Mouse (Mus musculus) right cerebral cortex, postnatal 4 days (tissue): ENCODE measurements around the gene Adgrl2.

Source experiments
- DNase-seq: peaks from one replicate; pipeline ENCODE4 v3.0.0-alpha.2; 2022

Gene Adgrl2

DNA sequence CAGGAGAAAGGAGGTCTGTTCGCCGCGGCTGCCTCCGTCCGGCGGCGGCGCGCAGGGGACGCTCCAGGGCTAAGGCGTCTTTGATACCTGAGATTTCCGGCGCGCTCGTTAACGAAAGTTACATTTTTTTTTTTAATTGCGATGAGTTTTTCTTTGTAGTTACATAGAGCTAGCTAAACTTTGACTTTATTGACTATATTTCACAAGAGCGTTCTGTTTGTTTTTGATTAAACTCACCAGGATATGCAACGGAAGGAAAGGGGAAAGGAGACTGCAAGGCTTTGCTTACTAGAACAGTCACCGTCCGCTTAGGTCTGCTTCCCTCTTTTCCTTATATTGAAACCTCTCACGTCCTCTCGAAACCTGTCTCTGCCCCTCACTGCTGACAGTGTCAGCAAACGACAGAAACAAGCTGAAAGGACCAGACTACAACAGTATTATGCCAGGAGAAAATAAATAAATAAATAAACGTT, at the start of gene Adgrl2:
Adgrl2 (minus strand) TSS at position 25 of the 473 bp plus-strand sequence.
- DNase-seq, result no peak

DNA sequence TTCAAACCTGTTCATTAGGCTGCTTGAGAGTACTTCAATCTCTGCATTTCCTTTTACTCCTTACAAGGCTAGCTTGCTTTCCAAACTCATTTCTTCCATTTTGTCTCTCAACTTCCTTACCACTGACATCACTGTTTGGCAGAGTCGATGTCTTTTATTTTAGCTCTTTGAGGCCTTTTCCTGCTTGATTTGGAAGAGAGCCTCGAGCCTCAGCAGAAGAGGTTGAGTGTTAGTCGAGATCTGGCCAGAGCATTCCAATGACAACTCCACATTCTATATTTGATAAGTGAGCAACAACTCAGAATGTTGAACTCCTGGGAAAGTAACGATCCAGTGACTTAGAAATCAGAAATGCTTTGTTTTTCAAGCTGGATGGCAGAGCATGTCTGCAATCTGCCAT, 48.4 kb upstream of the Adgrl2 start:
- DNase-seq, result no peak

DNA sequence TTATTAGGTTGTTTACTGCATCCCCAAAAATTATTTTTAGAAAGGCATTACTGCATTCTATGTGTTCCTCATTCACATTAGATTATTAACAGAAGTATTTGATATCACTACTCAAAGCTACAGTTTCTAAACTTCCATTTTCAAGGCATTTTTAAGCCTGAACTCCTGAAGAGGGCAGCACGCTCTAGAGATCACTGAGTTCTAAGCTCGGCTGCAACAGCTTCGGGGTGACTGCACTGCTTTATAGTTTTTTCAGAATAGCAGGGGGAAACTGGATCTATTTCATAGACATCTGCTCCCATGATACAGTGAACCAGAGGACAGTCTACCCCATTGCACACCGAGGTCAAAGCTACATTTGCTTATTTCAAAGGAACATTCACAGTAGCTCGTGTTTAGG, 29.6 kb upstream of the Adgrl2 start:
- no peak for DNase-seq

DNA sequence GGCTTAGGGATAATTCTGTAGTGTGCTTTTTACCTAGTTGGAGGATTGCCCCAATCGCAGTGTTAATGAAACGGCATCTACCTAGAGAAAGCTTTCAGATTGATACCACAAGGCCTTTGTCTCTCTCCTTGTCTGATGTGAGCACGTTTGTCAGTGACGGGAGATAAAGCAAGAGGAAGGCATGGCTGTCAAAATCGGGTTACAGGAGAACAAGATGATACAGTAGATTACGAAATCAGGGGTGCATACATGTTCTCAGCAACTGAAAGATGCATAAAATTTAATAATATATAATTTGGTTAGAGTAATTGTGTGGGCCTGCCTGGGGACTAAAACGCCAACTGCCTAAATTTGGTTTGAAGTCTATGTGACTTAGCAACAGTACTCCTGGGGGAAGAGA, 19.0 kb upstream of the Adgrl2 start:
- no peak for DNase-seq

DNA sequence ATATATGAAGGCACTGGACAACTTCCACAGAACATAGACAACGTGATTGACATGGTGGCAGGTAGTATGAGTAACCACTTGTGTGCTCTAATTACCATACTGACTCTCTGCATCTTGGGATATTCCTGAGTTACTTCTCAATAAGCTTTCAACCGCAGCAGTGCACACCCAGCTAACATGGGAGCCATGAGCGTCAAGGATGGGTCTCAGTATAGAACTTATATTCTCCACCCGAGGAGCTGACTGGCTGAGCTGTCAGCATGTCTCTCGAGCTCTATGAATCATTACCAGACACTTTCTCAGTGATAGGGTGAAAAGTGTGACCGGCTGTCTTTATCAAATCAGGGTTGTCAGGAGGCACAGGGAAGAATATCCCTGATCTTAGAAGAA, 18.3 kb upstream of the Adgrl2 start:
- no peak for DNase-seq

DNA sequence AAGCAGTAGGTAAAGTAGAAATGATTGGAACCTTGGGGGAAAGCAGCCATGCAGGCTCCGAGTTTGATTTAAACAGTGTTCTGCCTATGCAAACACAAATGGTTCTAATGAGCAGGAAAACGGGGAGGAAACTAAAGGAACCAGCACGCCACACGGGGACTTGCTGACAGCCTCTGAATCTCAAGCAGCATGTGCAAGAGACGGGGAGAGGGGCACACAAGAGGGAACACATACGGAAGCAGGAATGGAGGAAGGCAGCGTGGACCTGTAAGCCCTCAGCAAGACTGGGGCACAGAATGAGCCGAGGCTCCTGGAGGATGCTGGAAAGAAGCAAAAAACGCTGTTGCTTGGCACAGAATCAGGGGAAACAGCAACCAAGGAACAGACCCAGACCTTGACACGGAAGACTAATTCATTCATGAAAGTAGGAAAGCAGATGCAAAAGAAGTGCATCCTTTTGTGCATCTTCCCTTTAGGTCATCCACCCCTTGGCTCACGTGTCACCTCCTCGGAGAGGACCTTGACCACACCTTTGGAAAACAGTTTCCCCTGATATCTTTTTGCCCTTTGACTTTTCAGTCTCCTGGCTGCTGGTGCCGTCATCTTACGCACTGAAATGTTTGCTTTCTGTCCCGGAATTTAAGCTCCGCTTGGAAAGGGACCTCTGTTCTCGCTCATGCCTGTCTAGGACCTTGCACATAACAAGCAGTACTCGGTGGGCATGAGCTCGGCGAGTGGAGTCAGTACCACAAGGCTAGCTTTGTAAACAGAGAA, 17.7 kb upstream of the Adgrl2 start:
- DNase-seq, result no peak

- DNase-seq, result no peak
These were observed 11.0 kb upstream of the Adgrl2 start for GRCm38 (mm10) chr3:149001364-149001763.

GRCm38 (mm10) chr3:148998661-148999060, 8.3 kb upstream of the Adgrl2 start:
- no peak for DNase-seq

- DNase-seq, result no peak
These were observed 701 bp upstream of the Adgrl2 start for GRCm38 (mm10) chr3:148991056-148991455.

- peak; percentile 56 for DNase-seq
These were observed 381 bp downstream of the Adgrl2 start for GRCm38 (mm10) chr3:148989818-148990530.

GRCm38 (mm10) chr3:148988996-148989817, 1.1 kb downstream of the Adgrl2 start:
- peak; percentile 71 for DNase-seq

DNA sequence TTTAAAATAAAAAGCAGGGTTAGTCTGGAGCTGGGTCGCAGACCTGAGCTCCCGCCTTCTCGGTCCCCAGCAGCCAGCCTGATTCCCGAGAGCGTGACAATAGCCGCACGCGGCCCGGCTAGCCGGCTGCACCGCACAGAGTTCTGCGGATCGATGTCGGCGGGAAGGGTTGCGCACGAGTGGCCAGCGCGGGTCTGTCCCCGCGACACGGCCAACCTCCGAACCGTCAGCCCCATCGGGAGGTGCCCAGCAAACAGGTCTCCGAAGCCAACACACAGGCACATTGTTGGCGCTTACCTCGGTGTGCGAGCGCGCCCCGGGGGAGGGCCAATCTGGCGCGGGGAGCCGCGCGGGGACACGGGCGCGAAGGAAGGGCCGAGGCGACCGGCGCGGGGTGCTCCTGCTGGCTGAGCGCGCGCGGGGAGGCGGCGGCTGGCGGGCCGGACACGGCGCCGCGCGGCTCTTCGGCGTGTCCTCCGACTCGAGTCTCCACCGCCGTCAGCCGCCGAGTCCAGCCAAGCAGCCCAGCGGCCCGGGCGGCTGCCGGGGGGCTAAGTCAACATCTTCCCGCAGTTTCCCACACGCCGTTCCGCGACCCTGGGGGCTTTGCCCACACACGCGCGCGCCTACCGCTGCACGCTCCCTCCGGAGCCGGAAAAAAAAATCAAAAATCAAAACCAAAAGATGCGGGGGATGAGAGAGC, 1.9 kb downstream of the Adgrl2 start:
- DNase-seq, result peak; percentile 51

GRCm38 (mm10) chr3:148987591-148988292, 2.6 kb downstream of the Adgrl2 start:
- peak; percentile 71 for DNase-seq

GRCm38 (mm10) chr3:148986894-148987590, 3.3 kb downstream of the Adgrl2 start:
- peak; percentile 17 for DNase-seq

DNA sequence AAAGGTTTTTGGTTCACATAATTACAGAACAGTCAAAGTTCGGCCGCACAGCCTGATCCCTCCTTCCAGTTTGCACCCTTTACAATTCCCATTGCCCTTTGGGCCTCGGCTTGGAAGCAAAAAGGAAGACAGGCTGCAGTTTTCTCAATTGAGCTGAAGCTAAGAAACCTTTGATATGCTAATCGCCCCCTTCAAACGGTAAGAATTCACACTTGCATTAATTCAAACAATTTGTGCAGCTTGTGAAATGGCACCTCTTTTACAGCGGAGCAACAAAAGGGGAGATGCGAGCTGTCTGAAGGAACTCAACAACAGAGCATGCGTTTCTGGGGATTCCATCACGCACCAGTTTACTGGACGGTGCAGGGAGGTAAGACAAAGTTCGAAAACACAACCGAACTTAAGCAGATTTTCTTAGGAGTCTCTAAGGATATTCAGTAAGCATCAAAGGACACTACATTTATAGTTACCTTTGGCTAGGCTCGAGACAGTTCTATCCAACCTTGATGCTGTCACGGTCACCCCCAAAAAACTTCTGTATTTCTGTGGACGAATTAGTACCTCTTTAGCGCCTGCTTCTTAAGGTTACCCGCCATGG, 4.0 kb downstream of the Adgrl2 start:
- no peak for DNase-seq

DNA sequence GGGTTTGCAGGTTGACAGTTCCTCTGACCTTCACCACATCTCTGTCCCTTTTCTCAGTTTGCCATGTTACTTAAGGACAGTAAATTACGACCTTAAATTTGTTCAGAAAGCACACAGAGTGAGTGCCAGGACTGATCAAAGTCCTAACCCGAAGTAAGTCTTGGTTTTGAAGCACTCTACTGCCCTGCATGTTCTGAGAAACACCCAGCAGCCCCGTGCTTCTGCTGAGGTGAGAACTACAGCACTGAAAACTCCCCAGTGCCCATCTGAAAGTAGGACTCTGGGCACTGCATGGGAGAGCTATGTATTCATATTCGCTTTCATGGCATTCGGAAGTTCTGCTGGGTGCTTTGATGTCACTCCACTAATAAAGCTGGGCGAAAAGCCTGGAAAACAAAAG, 6.0 kb downstream of the Adgrl2 start:
- DNase-seq, result no peak

- no peak for DNase-seq
These were observed 8.0 kb downstream of the Adgrl2 start for GRCm38 (mm10) chr3:148982370-148982769.

DNA sequence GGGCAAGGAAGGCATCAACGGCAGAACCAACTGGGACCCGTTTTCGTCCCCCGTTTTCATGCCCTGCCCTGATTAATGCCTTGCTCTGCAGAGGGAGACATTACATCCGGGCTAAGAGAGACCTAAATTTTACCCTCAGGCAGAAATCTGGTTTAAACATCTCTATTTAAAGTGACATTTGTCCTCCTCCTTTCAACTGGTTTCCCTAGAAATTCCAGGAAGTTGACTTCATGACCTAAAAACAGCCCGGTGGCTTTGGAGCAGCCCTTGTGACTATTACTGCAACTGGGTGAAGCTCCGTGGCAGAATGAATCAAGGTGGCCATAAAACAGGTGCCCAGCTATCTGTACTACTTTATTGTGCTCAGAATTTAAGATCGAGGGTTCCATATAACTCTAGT, 8.6 kb downstream of the Adgrl2 start:
- no peak for DNase-seq

- no peak for DNase-seq
These were observed 11.8 kb downstream of the Adgrl2 start for GRCm38 (mm10) chr3:148978541-148978940.

DNA sequence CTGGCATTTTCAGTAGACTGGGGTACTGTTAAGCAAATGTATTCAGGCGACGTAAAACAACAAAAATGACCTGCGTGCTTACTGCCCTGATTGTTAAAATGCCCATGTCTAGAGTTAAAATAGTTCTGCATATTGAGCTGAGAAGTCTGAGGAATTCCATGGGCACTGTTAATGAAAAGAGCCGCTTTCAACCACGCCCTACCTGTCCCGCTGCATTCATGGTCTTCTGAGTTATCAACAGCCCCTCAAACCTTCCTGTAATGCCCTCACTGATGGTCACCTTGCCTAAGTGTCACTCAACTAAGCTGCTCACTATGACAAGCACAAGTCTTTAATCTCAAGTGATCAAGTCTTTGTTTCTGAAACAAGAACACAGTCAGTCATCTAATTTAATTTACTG, 12.5 kb downstream of the Adgrl2 start:
- no peak for DNase-seq

DNA sequence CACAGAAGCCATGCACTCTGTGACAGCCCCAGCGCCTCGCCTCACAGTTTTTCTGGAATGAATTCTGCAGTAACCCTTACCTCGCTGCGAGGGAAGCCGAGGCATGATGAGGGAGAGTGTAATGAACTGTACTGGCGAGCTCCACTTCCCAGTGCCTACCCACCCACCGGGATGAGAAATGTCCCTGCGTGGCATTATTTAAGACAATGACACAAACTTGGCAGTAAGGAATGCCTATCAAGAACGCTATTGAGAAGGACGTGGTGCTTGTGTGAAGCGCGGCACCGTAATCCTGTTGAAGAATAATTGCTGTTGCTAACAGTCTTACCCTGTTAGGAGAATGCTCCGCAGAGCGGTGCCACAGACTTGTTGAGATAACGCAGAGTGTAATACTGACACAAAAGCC, 13.2 kb downstream of the Adgrl2 start:
- peak; percentile 40 for DNase-seq
